Mouse (Mus musculus) kidney, embryonic 14.5 days (tissue): ENCODE measurements at regions not wholly inside any gene's neighbourhood (a gene's known extent, or its start where the extent isn't known, plus 50 kb on each side); places are given as distances from the start of the nearest gene placed in this dataset.
"Not testable (repeated sequence)": the region's sequence is repeated elsewhere in the genome, so short reads cannot be mapped to it uniquely, and the experiment has no call there.

ENCODE experiments used
- ATAC-seq: fragments of 200-750 bp; cut with Nextera tagmentation; 2 replicates; pipeline ENCODE4 v1.8.0; 2017; ENCODE audit warnings: moderate number of reproducible peaks, mild to moderate bottlenecking, moderate TSS enrichment, moderate library complexity; ENCODE audit not compliant: low FRiP score, low TSS enrichment
- H3K27ac ChIP-seq: fragments of 300-500 bp; sonication (generic); 2 replicates; pipeline ENCODE4 v1.5.1; 2014; ENCODE audit warnings: low read depth, mild to moderate bottlenecking, low read length, moderate library complexity, mixed read lengths
- H3K27me3 ChIP-seq: fragments of 300-500 bp; sonication (generic); 2 replicates; pipeline ENCODE4 v1.6.1; 2014; ENCODE audit warnings: mild to moderate bottlenecking, low read length; ENCODE audit not compliant: control insufficient read depth, insufficient read depth
- H3K36me3 ChIP-seq: fragments of 300-500 bp; sonication (generic); 2 replicates; pipeline ENCODE4 v1.6.1; 2014; ENCODE audit warnings: low read length, mixed read lengths; ENCODE audit not compliant: control insufficient read depth, insufficient read depth
- H3K4me1 ChIP-seq: fragments of 300-500 bp; sonication (generic); 2 replicates; pipeline ENCODE4 v1.6.1; 2014; ENCODE audit warnings: low read length, mixed read lengths; ENCODE audit not compliant: control insufficient read depth, insufficient read depth
- H3K4me2 ChIP-seq: fragments of 300-500 bp; sonication (generic); replicated peaks from 2 replicates; pipeline ENCODE4 v1.6.1; 2014; ENCODE audit warnings: low read depth, mild to moderate bottlenecking, low read length
- H3K4me3 ChIP-seq: fragments of 300-500 bp; sonication (generic); 2 replicates; pipeline ENCODE4 v1.5.1; 2014; ENCODE audit warnings: mild to moderate bottlenecking, low read length
- H3K9ac ChIP-seq: fragments of 300-500 bp; sonication (generic); 2 replicates; pipeline ENCODE4 v1.6.1; 2014; ENCODE audit warnings: low read depth, mild to moderate bottlenecking, low read length, moderate library complexity
- H3K9me3 ChIP-seq: fragments of 300-500 bp; sonication (generic); 2 replicates; pipeline ENCODE4 v1.6.1; 2016; ENCODE audit warnings: low read length; ENCODE audit not compliant: control insufficient read depth
- WGBS: fragments of 180-500 bp; shearing (Covaris S2); extraction: QIAGEN DNeasy Blood & Tissue Kit; methylation state at CpG from one replicate; pipeline ENCODE4 v1.1.7; 2014; 5-methylcytosine and 5-hydroxymethylcytosine counted together

DNA sequence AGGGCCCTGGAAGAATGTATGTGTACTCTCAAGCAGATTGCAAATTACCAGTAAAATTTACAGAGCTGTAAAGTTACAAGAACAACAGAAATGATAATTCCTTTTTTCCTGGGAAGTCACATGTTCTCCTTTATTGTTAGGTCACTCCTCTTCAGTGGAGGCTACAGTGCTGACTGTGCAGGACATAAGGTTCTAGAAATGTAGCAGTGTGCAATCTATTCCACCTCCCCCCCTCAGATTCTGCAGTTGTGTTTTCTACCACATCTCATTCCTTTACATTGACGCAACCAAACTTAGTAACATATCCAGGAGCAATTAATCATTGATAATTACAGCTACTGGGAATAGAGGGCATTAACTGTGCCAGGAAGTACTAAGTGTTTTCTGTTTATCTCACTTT is 385.3 kb upstream of the Tnc start:
- ATAC-seq = no peak
- Histone ChIP-seq H3K27me3 (no peaks in the 10 kb centered on the region), H3K4me3 (no peak overlapping the region), H3K9me3 (no peaks in the 10 kb centered on the region), H3K4me2 (no peak overlapping the region), H3K36me3 (no peaks in the 10 kb centered on the region), H3K4me1 (no peaks in the 10 kb centered on the region), H3K9ac (no peak overlapping the region), H3K27ac (no peak overlapping the region)
- WGBS = 64% methylated on average over 1 of the region's 1 CpGs

DNA sequence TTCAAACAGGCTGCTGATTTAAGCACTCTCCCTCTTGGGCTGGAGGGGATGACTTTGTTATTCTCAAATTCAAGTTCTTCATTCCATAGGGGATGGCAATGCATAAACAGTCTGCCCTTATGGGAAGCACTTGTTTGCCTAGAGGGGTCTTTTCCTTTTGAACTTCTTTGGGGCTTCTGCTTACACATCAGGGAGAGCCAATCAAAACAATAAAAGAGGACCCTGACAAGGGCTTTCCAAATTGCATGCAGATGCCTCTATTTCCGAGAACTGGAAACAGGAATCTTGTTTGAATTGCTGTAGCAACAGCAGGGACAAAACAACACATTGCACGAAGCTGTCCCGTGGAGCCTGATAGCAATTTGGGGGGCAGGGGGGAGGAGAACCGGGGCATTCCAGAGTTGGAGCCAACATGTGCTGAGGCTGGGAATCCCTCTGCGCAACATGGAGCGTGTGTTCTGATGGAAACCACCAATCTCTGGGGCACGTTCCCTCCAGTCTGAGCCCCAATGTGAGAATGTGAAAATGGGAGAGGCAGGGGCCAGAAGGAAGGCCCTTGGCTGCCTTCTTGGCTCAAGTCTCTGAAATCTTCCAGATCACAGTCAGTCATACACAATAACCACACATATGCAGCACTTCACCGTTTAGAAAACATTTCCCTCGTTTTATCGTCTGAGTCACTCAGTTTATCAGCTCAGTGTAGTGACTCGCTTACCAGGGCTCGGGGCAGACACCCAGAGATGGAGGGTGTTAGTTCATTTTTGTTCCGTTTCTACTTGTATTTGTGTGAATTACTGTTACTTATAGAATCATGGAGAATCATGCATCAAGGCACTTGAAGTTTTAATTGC is 391.2 kb upstream of the Tnc start:
- H3K27ac ChIP-seq = peak overlapping the region; percentile 24; the same call in 1 of the 2 replicates
- ATAC-seq = no peak
- no peak overlapping the region for H3K9ac ChIP-seq
- H3K27me3 ChIP-seq = no peaks in the 10 kb centered on the region
- no peak overlapping the region for H3K4me2 ChIP-seq
- WGBS = 61% methylated on average over 13 of the region's 13 CpGs
- no peaks in the 10 kb centered on the region for H3K36me3 ChIP-seq
- no peak overlapping the region for H3K4me3 ChIP-seq
- H3K9me3 ChIP-seq = no peaks in the 10 kb centered on the region
- H3K4me1 ChIP-seq = no peaks in the 10 kb centered on the region

DNA sequence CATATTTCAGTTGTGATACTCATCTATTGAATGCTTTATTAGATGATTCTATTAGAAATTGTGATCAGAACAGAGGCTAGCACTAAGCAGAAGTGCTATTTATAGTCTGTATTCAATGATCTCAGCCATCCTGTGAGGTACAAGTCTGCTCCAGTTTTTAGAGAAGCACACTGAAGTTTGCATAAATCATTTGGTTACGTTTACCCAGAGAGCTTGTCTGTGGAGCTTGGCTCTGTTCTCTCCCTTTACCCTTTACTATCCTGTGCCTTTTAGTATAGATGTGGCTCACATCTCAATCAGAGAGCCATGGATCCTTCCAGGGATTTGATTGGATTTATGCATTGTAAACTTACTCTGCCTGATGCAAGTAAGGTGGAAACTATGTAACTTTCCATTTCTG is 404.6 kb upstream of the Tnc start:
- no peak overlapping the region for H3K27ac ChIP-seq
- no peak overlapping the region for H3K9ac ChIP-seq
- WGBS = 28% methylated on average over 1 of the region's 1 CpGs
- H3K4me1 ChIP-seq = no peaks in the 10 kb centered on the region
- ATAC-seq = no peak
- no peaks in the 10 kb centered on the region for H3K36me3 ChIP-seq
- H3K27me3 ChIP-seq = no peaks in the 10 kb centered on the region
- no peak overlapping the region for H3K4me3 ChIP-seq
- no peaks in the 10 kb centered on the region for H3K9me3 ChIP-seq
- no peak overlapping the region for H3K4me2 ChIP-seq

DNA sequence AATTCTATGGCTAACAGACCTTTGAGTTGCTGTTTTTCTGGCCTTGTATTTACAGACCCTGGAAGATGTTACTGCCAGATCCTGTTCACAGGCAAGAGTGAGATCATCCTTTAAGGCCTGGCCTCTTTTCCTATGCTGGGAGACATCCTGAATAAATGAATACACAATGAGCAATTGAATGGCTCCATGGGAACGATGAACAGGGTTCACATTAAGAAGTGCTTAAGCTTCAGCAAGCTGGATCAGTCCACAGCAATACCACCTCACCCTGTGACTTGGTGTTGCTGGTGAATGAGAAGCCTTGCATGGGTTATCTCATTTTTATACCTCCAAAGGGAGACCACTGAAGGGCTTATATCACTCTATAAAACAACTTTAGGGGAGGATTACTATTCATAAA is 405.1 kb upstream of the Tnc start:
- Histone ChIP-seq H3K4me1 (no peaks in the 10 kb centered on the region), H3K4me2 (no peak overlapping the region), H3K27me3 (no peaks in the 10 kb centered on the region), H3K9ac (no peak overlapping the region), H3K27ac (no peak overlapping the region), H3K4me3 (no peak overlapping the region), H3K9me3 (no peaks in the 10 kb centered on the region), H3K36me3 (no peaks in the 10 kb centered on the region)
- 81% methylated on average over 1 of the region's 1 CpGs for WGBS
- ATAC-seq = no peak

DNA sequence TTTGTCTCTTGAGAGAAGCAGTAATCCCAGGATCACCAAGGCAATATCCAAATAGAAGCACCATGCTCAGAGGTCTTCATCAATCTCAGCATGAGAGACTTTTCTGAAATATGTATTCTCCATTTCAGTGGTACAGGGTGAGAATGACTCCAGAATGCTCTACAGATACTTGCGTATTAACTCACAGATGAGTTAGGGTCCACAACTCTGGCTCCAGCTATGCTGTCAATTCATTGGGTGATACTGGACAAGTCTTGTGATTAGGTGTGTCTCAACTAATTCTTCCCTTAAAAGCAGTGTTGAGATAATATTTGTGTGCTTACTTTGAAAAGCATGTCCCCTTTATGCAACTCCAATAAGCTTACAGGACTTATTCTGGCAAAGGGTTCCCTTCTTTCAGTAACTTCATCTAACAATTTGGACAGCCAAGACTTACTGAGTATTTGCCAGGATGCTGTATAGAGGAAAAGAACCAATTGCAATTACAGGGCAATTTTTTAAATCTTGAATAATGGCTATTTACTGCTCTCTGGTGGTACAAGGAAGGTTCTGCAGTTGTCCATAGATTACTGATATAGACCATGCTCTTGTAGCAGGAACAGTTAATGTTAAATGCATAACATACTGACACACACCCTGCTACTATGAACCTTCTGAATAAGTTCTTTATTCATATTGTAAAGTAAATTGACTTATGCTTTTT is 445.6 kb upstream of the Tnc start:
- H3K27me3 ChIP-seq = no peaks in the 10 kb centered on the region
- 0 out of 2 replicates have a peak, but pooled peaks have one; percentile 20 for ATAC-seq
- H3K27ac ChIP-seq = no peak overlapping the region
- no peaks in the 10 kb centered on the region for H3K4me1 ChIP-seq
- H3K4me3 ChIP-seq = no peak overlapping the region
- WGBS = 88% methylated on average over 1 of the region's 1 CpGs
- H3K9me3 ChIP-seq = no peaks in the 10 kb centered on the region
- no peaks in the 10 kb centered on the region for H3K36me3 ChIP-seq
- H3K9ac ChIP-seq = no peak overlapping the region
- no peak overlapping the region for H3K4me2 ChIP-seq

DNA sequence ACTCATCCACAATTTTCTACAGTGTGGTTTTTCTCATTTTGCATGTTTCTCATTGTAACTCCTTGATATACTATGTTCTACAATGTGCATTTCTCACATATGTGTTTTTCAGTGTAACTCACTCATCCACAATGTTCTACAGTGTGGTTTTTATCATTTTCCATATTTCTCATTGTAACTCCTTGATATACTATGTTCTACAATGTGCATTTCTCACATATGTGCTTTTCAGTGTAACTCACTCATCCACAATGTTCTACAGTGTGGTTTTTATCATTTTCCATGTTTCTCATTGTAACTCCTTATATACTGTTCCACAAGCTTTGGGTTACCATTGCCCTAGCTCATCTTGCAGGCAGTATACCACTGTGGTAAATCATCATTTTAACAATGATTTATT is 450.9 kb upstream of the Tnc start:
- not testable (repeated sequence) for H3K36me3 ChIP-seq, H3K9ac ChIP-seq, H3K4me2 ChIP-seq, H3K27ac ChIP-seq, H3K4me1 ChIP-seq, H3K4me3 ChIP-seq, H3K27me3 ChIP-seq, H3K9me3 ChIP-seq
- peak; percentile 75; the same call in 1 of the 2 replicates for ATAC-seq

DNA sequence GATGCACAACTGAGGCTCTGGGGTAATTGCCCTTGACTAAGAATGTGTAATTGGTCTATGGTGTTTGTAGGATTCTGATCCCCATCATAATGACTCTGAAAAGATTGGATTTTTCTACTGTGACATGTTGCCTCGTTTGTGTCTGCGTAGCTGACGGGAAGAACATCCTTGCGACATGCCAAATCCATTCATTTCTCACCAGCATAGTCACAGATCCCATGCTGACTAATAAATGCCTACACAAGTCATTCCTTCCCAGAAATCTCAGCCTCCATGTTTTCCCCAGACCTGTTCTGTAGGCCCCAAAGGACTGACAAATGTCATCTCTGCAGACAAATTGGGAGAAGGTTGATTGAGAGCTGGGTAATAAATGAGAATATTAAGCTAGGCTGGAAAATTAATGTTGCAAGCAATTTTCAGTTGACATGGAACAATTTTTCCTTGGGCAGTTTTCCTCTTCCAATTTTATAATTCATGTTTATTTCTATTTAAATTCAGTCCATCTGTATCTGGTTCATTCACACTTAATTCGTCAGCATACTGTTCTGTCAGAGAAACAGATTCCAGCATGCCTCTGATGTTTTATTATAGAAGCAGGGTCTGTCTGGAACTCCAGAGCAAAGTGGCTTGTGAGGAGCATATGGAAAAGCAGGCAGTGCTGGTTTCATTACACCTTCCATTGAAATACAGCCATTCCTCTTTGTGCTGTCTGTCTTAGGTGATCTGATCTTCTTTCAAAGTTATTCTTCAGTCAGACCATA is 454.0 kb upstream of the Tnc start:
- Histone ChIP-seq H3K27me3 (no peaks in the 10 kb centered on the region), H3K9ac (no peak overlapping the region), H3K36me3 (no peaks in the 10 kb centered on the region), H3K9me3 (no peaks in the 10 kb centered on the region), H3K4me2 (no peak overlapping the region), H3K27ac (no peak overlapping the region), H3K4me1 (no peaks in the 10 kb centered on the region), H3K4me3 (no peak overlapping the region)
- WGBS = 90% methylated on average over 5 of the region's 5 CpGs
- no peak for ATAC-seq

DNA sequence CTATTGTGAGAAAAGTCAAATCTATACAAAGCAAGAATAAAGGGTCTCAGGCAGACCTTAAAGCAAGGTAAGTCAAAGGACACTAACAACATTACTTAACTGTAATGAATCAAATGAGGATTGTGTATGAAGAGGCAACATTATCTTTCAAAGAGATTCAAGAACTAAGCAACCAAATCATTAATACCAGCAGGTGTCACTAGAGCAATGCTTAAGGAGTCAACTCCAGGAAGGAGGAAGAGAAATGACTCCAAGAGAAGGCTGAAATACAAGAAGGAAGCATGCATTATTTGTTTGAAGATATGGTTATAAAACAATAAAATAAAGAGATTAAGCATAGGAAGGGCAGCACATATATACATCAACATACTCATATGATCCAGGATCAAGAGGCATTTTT is 475.1 kb upstream of the Tnc start:
- Histone ChIP-seq H3K4me1 (no peaks in the 10 kb centered on the region), H3K36me3 (no peaks in the 10 kb centered on the region), H3K4me3 (no peak overlapping the region), H3K27ac (no peak overlapping the region), H3K9ac (no peak overlapping the region), H3K4me2 (no peak overlapping the region), H3K9me3 (no peaks in the 10 kb centered on the region), H3K27me3 (no peaks in the 10 kb centered on the region)
- no peak for ATAC-seq
